Mouse (Mus musculus) CD4-positive, CD25-positive, alpha-beta regulatory T cell, adult 4 months (primary cell): ENCODE results near the gene Gm21913. TPM values are rescaled to one million over a fixed set of nuclear protein-coding genes. Genes with fewer than 3 reads are reported as not detected.
"Not testable (repeated sequence)": the region's sequence is repeated elsewhere in the genome, so short reads cannot be mapped to it uniquely, and the experiment has no call there.

ENCODE experiments used
- ATAC-seq: one replicate; pipeline ENCODE4 v1.8.0; 2017
- polyA plus RNA-seq, 2 experiments: library from polyadenylated mRNA; unstranded; fragments of 100-300 nt; shearing (Covaris generic); gene quantifications; one replicate each; pipeline ENCODE4 v1.2.1; 2017

Gene Gm21913
- not detected for polyA plus RNA-seq

DNA sequence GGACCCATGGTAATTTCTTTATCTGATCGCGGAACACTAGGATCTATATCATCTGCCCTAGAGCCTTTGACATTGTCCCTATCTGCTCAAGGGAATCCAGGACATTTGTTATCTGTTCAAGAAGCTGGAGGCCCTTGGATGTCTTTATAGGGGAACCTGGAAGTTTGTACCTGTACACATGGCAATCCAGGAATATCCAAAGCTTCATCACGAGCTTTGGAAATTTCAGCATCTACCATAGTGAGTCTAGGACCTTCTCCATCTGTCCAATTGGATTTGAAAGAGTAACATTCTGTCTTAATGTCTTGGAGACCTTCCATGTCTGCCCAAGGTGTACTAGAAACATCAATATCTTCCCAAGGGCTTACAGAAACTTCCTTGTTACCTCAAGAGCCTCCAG lies at the start of gene Gm21913:
Gene Gm21913, plus strand, starts transcription at position 301 of the 400 bp plus-strand sequence.
- ATAC-seq, result not testable (repeated sequence)

Other genes with a start within 250 kb of the Gm21913 start
- not detected for gene Gm29110, start 153.4 kb upstream of the Gm21913 start, polyA plus RNA-seq